Mouse (Mus musculus) mesoderm, embryonic 11.5 days (tissue): Measurements from ENCODE around the gene Hfm1.
A peak's percentile ranks its signal among the peaks of the same experiment; 100 is the strongest.

Source experiments
- DNase-seq: peaks from one replicate; pipeline ENCODE4 v3.0.0-alpha.2; 2012; ENCODE audit warnings: low read depth, low spot score

The Hfm1 gene

DNA sequence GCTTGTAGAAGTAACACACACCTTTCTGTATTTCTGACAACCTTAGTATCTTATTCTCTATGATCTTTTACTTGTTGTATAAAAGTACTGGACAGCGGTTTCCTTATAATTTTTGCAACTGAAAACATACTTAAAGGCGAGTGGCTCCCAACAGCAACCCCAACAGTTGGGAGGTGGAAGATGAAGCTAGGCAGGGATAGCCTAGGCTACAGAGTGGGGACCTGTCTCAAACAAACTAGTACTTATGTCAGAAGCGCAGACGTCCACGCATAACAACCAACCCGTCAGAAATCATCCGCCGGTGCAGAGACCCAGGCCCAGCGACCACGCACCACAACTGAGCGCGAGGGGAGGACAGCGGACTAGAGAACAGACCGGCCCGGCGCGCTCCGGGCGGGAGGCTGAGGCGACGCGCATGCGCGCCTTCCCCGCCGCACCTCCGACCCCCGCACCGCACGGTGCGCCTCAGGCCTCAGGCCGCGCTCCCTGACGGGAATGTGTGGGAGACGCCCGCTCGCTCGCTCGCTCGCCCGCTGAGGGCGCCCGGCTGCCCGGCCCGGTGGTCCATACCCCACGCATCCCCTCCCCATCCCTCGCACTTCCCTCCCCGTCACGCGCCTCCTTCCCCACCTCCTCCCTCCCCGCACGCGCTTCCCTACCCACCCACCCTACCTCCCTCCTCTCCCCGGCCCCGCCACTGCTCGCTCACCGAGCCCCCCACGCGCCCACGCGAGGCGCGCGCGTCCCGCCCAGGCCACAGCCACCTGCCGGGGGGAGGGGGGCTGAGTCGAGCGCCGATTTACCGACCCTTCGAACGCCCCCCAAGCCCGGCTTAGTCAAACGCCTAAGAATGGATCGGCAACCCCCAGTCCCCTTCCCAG lies at the start of gene Hfm1:
Gene Hfm1 (minus strand): TSS at position 834 of the 881 bp plus-strand sequence.
- DNase-seq = peak; percentile 89

DNA sequence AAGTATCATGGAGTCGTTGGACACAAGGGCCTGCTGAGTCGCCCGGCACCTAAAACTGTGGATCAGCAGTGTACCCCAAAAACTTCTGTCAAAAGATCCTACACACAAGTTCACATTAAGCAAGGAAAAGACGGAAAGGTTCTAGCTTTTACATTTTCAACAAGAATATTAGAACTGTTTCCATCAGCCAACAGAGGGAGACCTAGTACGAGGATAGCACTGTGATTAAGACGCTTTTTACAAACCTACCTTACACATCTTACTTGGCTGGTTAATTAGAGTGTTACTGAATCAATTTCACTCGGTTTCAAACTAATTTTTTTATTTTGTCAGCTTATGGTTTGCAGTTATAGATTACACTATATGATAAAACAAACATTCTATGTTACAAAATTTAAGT lies 47.8 kb upstream of the Hfm1 start:
- DNase-seq = no peak

DNA sequence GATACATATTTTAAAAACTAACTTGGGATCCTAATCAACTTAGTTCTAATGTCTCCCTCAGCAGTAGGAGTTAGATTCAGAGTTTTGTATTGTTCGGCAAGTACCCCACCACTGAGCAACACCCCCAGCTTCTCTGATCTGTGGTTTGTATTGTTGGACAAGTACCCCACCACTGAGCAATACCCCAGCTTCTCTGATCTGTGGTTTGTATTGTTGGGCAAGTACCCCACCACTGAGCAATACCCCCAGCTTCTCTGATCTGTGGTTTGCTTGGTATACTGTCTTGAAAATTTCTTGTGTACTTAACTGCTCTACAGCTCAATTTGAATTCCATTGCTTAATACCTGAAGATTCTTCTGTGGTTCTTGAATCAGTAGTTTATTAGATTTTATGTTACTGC lies 41.5 kb upstream of the Hfm1 start:
- DNase-seq = no peak

DNA sequence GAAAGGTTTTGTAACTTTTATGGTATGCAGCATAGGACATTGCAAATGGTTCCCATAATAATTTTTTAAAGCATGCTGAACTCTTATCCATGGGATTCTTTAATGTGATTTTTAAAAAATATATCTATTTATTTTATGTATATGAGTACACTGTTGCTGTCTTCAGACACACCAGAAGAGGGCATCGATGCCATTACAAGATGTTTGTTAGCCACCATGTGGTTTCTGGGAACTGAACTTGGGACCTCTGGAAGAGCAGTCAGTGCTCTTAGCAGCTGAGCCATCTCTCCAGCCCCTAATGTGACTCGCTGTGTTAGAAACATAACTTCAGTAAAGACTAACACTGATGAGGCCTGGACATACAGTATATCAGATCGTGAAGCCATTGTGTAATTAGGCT lies 40.3 kb upstream of the Hfm1 start:
- DNase-seq = no peak

DNA sequence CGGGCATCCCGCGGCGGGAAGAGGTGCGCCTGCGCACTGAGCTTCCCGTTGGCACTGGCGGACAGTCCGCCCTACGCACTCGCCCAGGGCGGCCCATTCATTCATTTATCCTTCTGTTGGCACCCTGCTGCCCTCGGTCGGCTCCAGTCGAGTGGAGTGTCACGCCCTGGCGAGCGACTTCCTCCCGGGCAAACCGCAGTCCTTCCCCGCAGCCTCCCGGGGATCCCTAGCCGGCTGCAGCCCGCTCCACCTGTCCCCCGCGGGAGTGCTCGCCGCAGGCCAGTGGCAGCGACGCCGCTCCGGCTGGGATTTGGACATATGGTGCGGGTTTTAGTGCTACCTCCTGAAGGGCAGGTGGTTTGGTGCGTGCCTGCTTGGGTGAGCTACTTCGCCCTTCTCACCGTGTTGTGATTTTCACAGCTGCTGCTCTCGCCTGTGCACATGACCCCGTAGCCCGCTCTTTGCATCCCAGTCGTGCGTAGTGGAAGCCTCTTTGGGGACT lies 38.4 kb upstream of the Hfm1 start:
- DNase-seq = no peak

DNA sequence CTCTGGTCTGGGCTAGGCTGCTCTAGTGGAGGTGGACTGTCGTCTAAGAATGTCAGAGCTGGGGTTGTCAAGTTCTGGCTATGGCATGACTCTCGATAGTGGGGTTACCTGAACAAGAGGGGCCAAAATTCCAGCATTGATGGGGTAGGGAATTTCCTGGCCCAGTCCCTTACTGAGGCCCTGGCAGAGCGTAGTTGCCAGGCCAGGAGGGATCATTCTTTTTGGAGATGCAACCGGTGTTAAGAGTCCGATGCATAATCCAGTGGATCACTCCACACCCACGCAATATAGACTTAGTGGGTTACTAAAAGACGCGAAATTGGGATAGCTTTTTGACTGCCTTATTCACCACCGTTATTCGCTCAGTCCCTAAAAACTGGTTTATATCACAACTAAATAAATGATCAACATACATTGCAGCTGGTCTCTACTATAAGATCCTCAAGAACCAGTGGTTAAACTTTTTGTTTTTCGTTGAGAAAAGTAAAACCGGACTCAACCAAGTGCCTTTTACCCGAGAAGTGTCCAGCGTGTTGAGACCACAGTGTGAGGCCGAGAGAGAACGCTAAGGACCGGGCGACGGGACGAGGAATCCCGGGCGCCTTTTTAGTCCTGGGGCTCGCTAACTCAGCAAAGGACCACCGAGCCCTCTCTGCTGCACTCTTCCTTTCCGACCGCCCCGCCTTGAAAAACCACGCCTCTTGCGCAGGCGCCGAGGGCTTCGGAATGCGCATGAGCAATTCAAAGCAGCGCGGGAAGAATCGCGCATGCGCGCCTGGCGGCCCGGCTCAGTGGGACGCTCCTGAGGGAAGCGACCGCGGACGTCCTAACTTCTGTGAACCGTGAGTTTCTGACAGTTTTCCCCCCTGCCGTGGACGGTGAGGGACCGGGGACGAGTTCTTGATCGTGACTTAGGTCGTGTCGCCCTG lies 37.7 kb upstream of the Hfm1 start, which contains the start of gene Cdc7:
Gene Cdc7 (plus strand): TSS at position 739 of the 929 bp plus-strand sequence.
- DNase-seq = peak; percentile 97

DNA sequence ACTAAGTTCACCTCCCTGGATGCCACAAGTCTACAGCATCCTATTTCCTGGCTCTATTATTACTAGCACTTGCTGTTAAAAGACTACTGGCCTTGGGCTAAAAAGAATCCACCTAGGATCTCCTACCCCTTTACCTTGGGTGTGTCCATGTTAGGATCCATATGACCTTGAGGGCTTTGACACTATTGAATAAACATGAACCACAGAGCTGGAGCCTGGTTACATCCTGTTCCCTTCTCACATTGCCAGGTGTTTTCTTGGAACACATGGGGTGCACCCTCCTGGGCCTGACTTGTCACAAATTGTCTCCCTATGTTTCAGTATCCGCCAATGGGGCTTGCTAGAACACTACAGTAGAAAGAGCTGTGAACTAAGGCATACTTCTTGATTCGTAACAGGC lies 34.3 kb upstream of the Hfm1 start:
- DNase-seq = no peak

DNA sequence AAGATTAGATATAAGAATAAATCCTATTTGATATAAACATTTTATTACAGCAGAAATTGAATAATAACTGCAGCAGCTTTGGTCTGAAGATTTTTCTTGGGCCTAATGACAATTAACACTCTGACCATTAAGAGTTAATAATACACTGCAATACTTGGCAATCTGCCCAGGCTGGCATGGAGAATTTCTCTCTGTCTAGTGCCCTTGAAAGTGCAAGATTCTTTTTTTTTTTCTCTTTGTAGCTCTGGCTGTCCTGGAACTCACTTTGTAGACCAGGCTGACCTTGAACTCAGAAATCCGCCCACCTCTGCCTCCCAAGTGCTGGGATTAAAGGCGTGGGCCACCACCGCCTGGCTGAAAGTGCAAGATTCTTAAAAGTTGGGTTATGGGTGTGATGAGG lies 32.9 kb upstream of the Hfm1 start:
- no peak for DNase-seq

DNA sequence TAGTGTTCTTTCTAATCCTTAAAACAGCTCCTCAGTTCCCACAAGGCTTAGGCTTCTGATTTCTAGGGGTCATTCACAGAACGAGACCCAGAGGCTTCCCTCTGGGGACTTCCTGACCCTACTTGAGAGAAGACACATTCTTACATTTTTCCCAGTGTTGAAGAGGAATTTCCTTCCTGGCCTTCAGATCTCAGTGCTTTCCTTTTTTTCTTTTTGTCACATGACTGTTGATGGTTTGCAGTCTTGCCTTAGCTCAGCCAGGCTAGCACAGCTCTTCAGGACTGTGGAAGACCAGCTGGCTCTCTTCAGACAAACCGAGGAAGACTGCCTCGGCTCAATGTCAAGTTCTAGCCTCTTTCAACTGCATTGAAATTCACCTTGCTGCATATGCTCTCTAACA lies 30.3 kb upstream of the Hfm1 start:
- DNase-seq = peak; percentile 4

DNA sequence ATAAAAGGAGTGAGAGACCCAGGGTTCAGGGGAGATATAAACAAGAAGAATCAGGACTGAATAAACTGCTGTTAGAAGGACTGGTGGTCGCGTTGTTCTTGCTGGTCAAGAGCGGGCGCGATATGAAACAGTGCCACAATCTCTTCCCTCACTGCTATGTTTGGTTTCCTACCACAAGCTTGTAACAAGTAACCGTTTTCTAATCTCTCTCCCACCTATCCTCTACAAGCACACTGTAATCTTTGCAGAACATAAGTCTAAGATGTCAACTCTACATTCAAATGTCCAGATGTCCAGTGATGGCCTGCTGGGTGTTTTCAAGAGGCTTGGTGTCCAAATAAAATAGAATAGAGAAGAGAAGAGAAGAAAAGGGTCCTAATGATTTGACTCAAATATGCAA lies 22.6 kb upstream of the Hfm1 start:
- DNase-seq = no peak

DNA sequence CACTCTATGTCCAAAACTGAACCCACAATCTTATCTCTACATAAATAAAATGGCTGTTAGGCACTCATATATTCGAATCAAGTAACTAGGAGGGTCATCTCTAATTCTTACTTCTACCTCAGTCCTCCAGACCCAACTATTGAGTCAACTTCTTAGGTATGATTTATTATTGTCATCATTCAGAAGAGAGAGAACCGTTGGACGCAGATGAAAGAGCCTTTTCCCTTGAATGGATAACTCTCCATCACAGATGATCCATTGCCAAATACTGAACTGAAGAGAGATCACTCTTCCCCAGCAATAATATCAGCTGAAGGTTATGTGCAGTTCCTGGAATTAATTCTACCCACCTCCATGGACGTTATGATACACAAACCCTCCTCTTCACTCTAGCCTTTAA lies 20.2 kb upstream of the Hfm1 start:
- no peak for DNase-seq

DNA sequence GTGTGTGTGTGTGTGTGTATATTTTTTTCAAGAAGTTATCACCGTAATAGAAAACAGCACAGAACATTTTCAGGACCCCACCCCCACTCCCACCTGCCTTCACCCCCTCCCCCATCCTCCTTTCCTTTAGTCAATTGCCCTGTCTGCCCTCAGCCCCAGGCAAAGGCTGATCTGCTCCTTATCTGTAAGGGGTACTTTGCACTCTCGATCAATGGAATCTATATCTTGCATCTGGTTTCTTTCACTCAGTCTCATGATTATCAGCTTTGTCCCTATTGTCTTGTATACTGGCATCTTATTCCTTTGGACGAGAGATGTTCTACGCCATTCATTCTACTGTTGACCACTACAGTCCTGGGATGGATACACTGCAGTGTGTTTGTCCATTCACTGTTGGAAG lies 1.9 kb upstream of the Hfm1 start:
- no peak for DNase-seq

DNA sequence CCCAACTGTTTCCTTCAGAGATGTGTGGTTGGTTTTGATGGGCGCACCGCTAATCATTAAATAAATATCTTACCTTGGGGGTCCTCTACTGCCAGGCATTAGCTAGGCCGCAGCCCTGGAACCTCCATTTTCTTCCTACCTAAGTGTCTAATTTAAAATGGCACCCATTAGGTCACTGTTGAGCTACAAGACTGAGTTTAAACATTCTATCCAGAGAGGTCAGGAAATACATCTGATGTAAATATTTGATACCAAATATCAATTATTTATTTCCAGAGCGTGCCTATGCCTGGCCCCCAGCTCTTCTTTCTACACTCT lies 207 bp upstream of the Hfm1 start:
- peak; percentile 18 for DNase-seq

DNA sequence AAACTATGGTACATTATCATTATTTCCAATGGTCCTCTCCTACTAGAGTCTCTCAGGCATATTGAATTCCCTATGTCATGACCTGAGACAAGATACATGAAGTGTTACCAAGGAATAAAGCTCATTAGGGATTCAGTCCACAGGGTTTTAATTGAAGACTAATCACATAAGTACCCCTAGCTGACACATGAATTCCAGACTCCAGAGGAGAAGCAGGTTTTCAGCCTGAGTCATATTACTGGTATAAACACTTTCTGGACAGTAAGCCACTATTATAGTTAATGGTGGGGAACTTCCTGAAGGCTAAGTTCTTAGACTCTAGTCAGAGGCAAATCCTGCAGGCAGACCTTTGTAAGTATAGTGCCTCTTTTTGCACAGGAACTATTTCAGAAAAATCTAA lies 6.8 kb downstream of the Hfm1 start:
- DNase-seq = no peak

DNA sequence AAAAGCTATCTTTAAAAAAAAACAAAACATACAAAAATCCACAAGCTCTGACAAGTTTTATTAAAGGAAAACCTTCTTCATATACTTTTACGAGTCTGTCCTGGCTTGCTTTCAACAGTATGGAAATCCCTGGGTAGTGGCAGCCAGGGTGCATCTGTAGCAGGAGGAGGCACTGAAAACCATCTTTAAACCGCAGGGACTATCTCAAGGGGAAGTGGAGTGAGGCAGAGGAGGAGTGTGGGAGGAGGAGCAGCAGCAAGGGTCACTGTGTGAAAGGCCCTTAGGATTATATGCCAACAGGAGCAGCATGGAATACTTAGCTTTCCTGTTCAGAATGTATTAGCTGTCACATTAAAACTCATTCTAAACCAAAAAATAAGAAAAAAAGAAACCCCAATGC lies 29.2 kb downstream of the Hfm1 start:
- DNase-seq = no peak

DNA sequence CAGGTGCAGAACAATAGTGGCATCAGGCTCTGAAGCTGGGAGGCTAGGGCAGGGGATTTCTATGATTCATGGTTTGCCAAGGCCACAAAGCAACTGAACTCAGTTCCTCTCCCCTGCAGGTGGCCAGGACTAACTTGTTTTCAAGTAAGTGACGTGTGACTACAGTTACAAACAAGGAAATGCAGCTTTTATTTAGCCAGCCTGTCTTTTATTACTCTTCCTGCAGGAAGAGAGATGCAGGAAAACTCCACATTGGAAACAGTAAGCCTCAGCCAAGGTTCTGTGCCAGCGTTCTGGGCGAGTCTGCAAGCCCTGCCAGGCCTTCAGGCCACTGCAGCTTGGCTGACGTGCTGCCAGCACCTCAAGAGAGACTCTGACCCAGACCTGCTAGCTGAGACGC lies 34.3 kb downstream of the Hfm1 start:
- no peak for DNase-seq

DNA sequence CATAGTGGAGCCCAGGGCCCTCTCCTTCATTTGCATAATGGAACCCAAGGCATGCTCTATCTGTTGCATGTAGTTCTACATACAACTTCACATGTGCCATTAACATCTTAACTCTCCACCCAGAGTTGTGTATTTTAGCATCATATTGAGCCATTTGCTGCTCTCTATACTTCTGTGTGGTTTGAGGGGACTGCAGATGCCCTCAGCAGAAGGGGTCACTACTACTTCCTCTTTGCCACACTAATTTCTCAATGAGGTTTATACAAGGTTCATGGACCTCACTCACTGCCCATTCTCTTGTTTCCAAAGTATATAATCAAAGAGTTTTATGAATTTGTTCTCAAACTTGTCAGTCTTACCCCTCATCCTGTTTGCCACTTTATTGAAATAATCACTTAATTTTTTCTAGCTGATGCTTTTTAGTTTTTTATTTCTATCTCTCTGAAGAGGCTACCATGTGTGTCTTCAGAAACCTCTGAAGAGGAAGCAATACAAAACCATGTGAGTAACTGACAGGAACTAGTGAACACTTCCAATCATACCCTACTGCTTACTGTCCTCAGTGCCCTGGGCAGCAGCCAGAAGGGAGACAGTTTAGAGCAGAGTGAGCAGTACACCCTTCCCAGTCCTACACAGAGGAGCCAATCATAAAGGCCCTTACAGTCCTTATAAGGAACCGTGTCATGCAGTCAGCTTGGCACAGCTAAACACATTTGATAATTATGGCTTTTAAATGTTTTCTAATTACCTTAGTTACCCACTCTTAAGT lies 38.6 kb downstream of the Hfm1 start:
- DNase-seq = no peak

DNA sequence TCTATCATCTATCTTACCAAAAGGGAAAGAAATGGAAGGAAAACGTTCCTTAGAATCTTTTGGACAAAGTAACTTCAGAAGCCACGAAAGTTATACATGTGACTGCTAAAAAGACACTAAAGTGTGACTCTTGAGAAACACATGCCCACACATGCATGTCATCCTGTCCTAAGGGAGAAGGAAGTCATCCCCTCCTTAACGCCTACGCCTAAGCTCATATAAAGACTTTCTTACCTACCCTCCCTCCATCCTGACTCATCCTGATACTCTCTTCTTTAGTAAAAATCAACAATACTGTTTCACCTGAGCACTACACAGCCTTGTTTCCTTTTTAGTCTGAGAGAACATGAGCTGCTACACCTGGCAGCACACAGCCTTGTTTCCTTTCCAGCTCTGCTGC lies 40.6 kb downstream of the Hfm1 start:
- DNase-seq = no peak

DNA sequence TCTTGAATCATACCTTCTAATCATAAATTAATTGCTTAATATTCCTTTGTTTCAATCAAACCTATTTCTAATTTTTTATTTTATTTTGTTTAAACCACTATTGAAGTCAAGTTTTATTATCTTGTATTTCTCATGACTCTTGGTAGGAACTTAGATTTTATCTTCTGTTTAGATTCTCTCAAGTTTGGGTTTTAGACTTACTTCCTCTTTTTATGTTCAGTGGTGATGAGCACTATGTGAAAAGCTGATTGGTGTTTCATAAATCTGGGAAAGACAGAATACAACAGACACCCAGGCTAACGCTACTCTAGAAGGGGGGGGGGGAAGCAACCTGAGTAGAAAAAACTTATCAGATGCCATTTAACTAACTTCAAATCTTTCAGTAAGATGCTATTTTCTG lies 49.7 kb downstream of the Hfm1 start:
- no peak for DNase-seq

DNA sequence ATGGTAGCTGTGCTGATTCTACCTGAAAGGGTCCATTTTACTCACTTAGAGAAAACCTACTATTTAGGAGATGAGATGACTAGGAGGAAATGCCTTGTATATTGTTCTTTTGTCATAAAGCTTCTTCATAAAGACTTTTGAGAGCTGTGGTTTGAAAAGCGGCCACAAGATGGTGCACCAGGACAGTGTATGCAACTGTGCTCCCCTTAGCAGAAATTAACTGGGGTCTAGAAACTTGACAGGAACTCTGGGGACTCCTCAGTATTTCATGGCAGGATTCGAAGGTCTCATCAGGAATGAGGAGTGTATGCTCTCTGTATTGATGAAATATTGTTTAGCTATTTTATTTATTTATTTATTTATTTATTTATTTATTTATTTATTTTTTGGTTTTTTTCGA lies 65.7 kb downstream of the Hfm1 start:
- peak; percentile 75 for DNase-seq

DNA sequence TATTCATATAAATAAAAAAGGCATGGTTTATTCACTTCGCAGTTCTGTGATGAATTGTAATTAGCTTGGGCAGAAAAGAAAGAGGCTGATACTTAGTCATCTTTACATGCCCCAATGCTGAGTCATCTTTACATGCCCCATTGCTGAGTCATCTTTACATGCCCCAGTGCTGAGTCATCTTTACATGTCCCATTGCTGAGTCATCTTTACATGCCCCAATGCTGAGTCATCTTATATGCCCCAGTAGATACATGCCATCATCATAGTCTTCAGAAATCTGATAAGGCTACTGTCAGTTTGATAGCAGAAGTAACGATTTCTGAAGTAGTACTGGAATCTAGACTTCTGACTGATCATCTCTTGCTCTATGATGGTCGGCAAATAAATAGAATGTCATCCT lies 72.8 kb downstream of the Hfm1 start:
- no peak for DNase-seq

DNA sequence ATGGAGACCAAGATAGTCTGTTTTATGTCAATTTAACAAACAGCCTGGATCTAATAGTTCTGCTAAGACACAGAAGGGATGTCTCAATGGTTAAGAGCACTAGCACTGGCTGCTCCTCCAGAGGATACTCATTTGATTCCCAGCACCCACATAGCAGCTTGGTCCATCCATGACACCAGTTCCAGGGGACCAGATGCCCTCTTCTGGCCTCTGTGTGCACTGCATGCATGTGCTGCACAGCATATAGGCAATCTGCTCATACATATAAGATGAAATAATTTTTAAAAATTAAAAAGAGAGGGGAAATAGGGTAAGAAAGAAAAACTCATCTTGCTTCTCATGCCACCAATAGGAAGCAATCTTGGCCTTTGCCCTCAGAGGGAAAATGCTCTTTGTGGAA lies 79.1 kb downstream of the Hfm1 start:
- DNase-seq = no peak
